Mouse (Mus musculus): ENCODE measurements around the gene Zfp512b. TPM values are rescaled to one million over a fixed set of nuclear protein-coding genes. Genes with fewer than 3 reads are reported as not detected.

Zfp512b gene
- total RNA-seq (2012; rRNA removed), result 16.6 and 18.1 TPM in 2 replicates
- total RNA-seq (2014; rRNA removed), result 11.0 TPM in 2 replicates
- 26.8 and 27.1 TPM in 2 replicates for polyA plus RNA-seq (2012; ENCODE audit: insufficient read length, low read depth)

GRCm38 (mm10) chr2:181592231-181593041 lies at the start of gene Zfp512b:
TSS of gene Zfp512b (minus strand) at chr2:181592803.
- dilution Hi-C loops (cut with MboI; ENCODE audit: extremely low pct_ligation_motif_present, extremely low pct_unique_long_range_greater_than_20kb, low sequenced_read_pairs) (no loop called here), in situ Hi-C loops (cut with MboI; ENCODE audit: low pct_ligation_motif_present, low pct_unique_long_range_greater_than_20kb, low sequenced_read_pairs) (no loop called here)
- peak; percentile 64 for DNase-seq (ENCODE audit: extremely low read depth)
- no peaks in the 10 kb centered on the region for H3K9me3 ChIP-seq (replicated peaks; ENCODE audit: low read length)
- H3K27me3 ChIP-seq (replicated peaks), result peaks cover 2% of the 10 kb centered on the region
- H3K4me3 ChIP-seq (replicated peaks in 1 of 3; ENCODE audit: low read depth in 2 of 3, low read length in 2 of 3, poor library complexity in 1 of 3), result peak within 1 kb of the TSS; percentile 77 to 93 (median 88)
- H3K4me2 ChIP-seq (ENCODE audit: insufficient read depth, low read depth, poor library complexity, severe bottlenecking), result peak within 1 kb of the TSS; percentile 60
- peak within 1 kb of the TSS; percentile 83 for H3K9ac ChIP-seq (ENCODE audit: insufficient read depth, low read depth)
- peaks cover 3% of the 10 kb centered on the region; the same call in 1 of the 2 replicates for H3K79me2 ChIP-seq (replicated peaks; ENCODE audit: control insufficient read depth, extremely low read depth, insufficient read depth, poor library complexity, severe bottlenecking)
- no peak for TF ChIP-seq ZNF384 (IDR thresholded peaks at IDR 0.05; ENCODE audit: low read depth, low read length)
- TF ChIP-seq JUN (IDR thresholded peaks at IDR 0.05; ENCODE audit: insufficient read depth, low read depth, low read length), result no peak
- TF ChIP-seq RAD21 (IDR thresholded peaks at IDR 0.05; ENCODE audit: low read depth, low read length), result no peak
- TF ChIP-seq MYC (IDR thresholded peaks at IDR 0.05; ENCODE audit: low read depth, low read length), result 0 out of 2 replicates have a peak, but pooled peaks have one; percentile 40
- peak; percentile 75 for TF ChIP-seq SIN3A (IDR thresholded peaks at IDR 0.05; ENCODE audit: low read length)
- peak; percentile 98 for TF ChIP-seq CHD2 (IDR thresholded peaks at IDR 0.05; ENCODE audit: low read length)
- no peak for TF ChIP-seq IRF4 (IDR thresholded peaks at IDR 0.05; ENCODE audit: low read depth, low read length)
- no peak for TF ChIP-seq ZKSCAN1 (IDR thresholded peaks at IDR 0.05; ENCODE audit: borderline replicate concordance, low read depth, low read length)
- TF ChIP-seq SMC3 (IDR thresholded peaks at IDR 0.05; ENCODE audit: low read depth, low read length), result no peak
- TF ChIP-seq EP300 (IDR thresholded peaks at IDR 0.05; ENCODE audit: low read length), result no peak
- no peak for TF ChIP-seq MAX (IDR thresholded peaks at IDR 0.05; ENCODE audit: low read length)
- peak; percentile 27 for TF ChIP-seq BHLHE40 (IDR thresholded peaks at IDR 0.05; ENCODE audit: low read depth, low read length)
- no peak for TF ChIP-seq E2F4 (IDR thresholded peaks at IDR 0.05; ENCODE audit: insufficient replicate concordance, low read depth, low read length)
- peak; percentile 42 for TF ChIP-seq TCF12 (IDR thresholded peaks at IDR 0.05; ENCODE audit: low read depth, low read length)
- no peak for TF ChIP-seq CHD1 (IDR thresholded peaks at IDR 0.05; ENCODE audit: low read depth, low read length)
- no peak for TF ChIP-seq MAFK (IDR thresholded peaks at IDR 0.05; ENCODE audit: insufficient replicate concordance, low read length)
- peak; percentile 77 for TF ChIP-seq MXI1 (IDR thresholded peaks at IDR 0.05; ENCODE audit: low read depth, low read length)
- TF ChIP-seq RCOR1 (conservative IDR thresholded peaks at IDR 0.05; ENCODE audit: low read depth, low read length), result no peak
- TF ChIP-seq USF2 (conservative IDR thresholded peaks at IDR 0.05; ENCODE audit: low read depth, low read length), result no peak
- TF ChIP-seq USF1 (IDR thresholded peaks at IDR 0.05; ENCODE audit: low read depth, low read length), result no peak
- no peak for TF ChIP-seq UBTF (IDR thresholded peaks at IDR 0.05; ENCODE audit: low read depth, low read length)
- no peak for TF ChIP-seq GABPA (IDR thresholded peaks at IDR 0.05; ENCODE audit: insufficient replicate concordance, low read depth, low read length)
- peak; percentile 57 for TF ChIP-seq HCFC1 (IDR thresholded peaks at IDR 0.05; ENCODE audit: low read depth, low read length)
- no peak for TF ChIP-seq ZC3H11A (IDR thresholded peaks at IDR 0.05; ENCODE audit: low read depth, low read length)
- TF ChIP-seq PAX5 (IDR thresholded peaks at IDR 0.05; ENCODE audit: low read length), result no peak
- peak; percentile 81; the same call in 1 of the 2 replicates for TF ChIP-seq MAZ (IDR thresholded peaks at IDR 0.05; ENCODE audit: low read depth, low read length)
- no peak for TF ChIP-seq KAT2A (IDR thresholded peaks at IDR 0.05; ENCODE audit: insufficient replicate concordance, low read length)
- TF ChIP-seq CTCF (conservative IDR thresholded peaks at IDR 0.05 in 1 of 2, IDR thresholded peaks at IDR 0.05 in 1 of 2; ENCODE audit: low read depth in 2 of 2, low read length in 2 of 2), result no peak
- no peak for TF ChIP-seq JUND (conservative IDR thresholded peaks at IDR 0.05; ENCODE audit: low read depth, low read length)
- TF ChIP-seq ZMIZ1 (IDR thresholded peaks at IDR 0.05; ENCODE audit: low read depth, low read length), result peak; percentile 41; the same call in 1 of the 2 replicates
- TF ChIP-seq MEF2A (IDR thresholded peaks at IDR 0.05; ENCODE audit: borderline replicate concordance, low read depth, low read length), result no peak
- TF ChIP-seq NELFE (IDR thresholded peaks at IDR 0.05; ENCODE audit: low read depth, low read length), result peak; percentile 92
- TF ChIP-seq POLR2AphosphoS2 (IDR thresholded peaks at IDR 0.05; ENCODE audit: low read depth, low read length), result no peak
- no peak for TF ChIP-seq ETS1 (conservative IDR thresholded peaks at IDR 0.05; ENCODE audit: low read depth, low read length)
- TF ChIP-seq NRF1 (IDR thresholded peaks at IDR 0.05; ENCODE audit: low read depth, low read length), result peak; percentile 78
- no peak for TF ChIP-seq TBP (conservative IDR thresholded peaks at IDR 0.05; ENCODE audit: low read depth, low read length)
- TF ChIP-seq POLR2A (IDR thresholded peaks at IDR 0.05; ENCODE audit: low read depth, low read length), result peak; percentile 94
- no peak for TF ChIP-seq ELF1 (IDR thresholded peaks at IDR 0.05; ENCODE audit: low read depth, low read length)
- H3K4me1 ChIP-seq (ENCODE audit: control insufficient read depth in 1 of 2, insufficient read depth in 2 of 2), result peaks cover 7 to 21% of the 10 kb centered on the region in 2 experiments
- peak within 1 kb of the TSS; percentile 47 for H3K27ac ChIP-seq (ENCODE audit: insufficient read depth, low read depth)
- peaks cover 27 to 34% of the 10 kb centered on the region in 2 experiments for H3K36me3 ChIP-seq (replicated peaks in 1 of 2; ENCODE audit: control insufficient read depth in 1 of 2, insufficient read depth in 1 of 2, low read length in 1 of 2)

Data from CH12.LX (cell line).